ENCODE assay signal across 8 mouse cellular contexts in genomic region chr7:35080843-35081338, GRCm38 (mm10). TPM values are rescaled to one million over a fixed set of nuclear protein-coding genes. Genes with fewer than 3 reads are reported as not detected.
DNase-seq lines count a peak whose midpoint lies in the region; ATAC-seq and TF ChIP-seq lines count a peak whose summit lies in the region.

No protein-coding gene starts in this region.

- DNase-seq in neural tube, embryonic 11.5 days (ENCODE audit: low spot score): peak; percentile 21
- DNase-seq in embryonic facial prominence, embryonic 14.5 days (ENCODE audit: low spot score): peak; percentile 51
- peak; percentile 9 for DNase-seq in induced T-regulatory cell, adult 2 months (ENCODE audit: low read depth)
- DNase-seq in liver, embryonic 14.5 days (ENCODE audit: low read depth in 3 of 3, low spot score in 3 of 3): no peak
- peak; percentile 80 for DNase-seq in yolk sac, embryonic 10.5 days (ENCODE audit: low spot score)
- DNase-seq in left cerebral cortex, postnatal 14 days (ENCODE audit: low spot score in 2 of 2): no peak

- no peaks in the 10 kb centered on the region for H3K36me3 ChIP-seq in neural tube, embryonic 11.5 days (ENCODE audit: control insufficient read depth, insufficient read depth, low read length)
- H3K36me3 ChIP-seq in neural tube, embryonic 15.5 days: no peaks in the 10 kb centered on the region
- no peaks in the 10 kb centered on the region for H3K36me3 ChIP-seq in embryonic facial prominence, embryonic 14.5 days (ENCODE audit: control insufficient read depth, insufficient read depth, low read length)
- H3K36me3 ChIP-seq in liver, embryonic 14.5 days (replicated peaks; ENCODE audit: control insufficient read depth, insufficient read depth, low read depth): no peaks in the 10 kb centered on the region
- no peaks in the 10 kb centered on the region for H3K36me3 ChIP-seq in forebrain, embryonic 15.5 days

- H3K4me2 ChIP-seq in neural tube, embryonic 11.5 days (ENCODE audit: low read depth): no peak overlapping the region
- no peak overlapping the region for H3K4me2 ChIP-seq in neural tube, embryonic 15.5 days
- H3K4me2 ChIP-seq in embryonic facial prominence, embryonic 14.5 days (ENCODE audit: low read depth, low read length): peak overlapping the region; percentile 37
- peak overlapping the region; percentile 42 for H3K4me2 ChIP-seq in liver, embryonic 14.5 days (ENCODE audit: low read depth)
- H3K4me2 ChIP-seq in forebrain, embryonic 15.5 days (replicated peaks): no peak overlapping the region

- H3K4me3 ChIP-seq in neural tube, embryonic 11.5 days (ENCODE audit: low read depth, low read length): no peak overlapping the region
- H3K4me3 ChIP-seq in neural tube, embryonic 15.5 days (replicated peaks): no peak overlapping the region
- no peak overlapping the region for H3K4me3 ChIP-seq in embryonic facial prominence, embryonic 14.5 days (ENCODE audit: low read depth, low read length)
- peak overlapping the region; percentile 12; a peak in 3 of 4 replicates for H3K4me3 ChIP-seq in liver, embryonic 14.5 days (ENCODE audit: insufficient read depth in 1 of 2, low read depth in 2 of 2, low read length in 2 of 2)
- H3K4me3 ChIP-seq in forebrain, embryonic 15.5 days: no peak overlapping the region

- intact Hi-C loops in left cerebral cortex, postnatal 14 days (cut with DNase I): no loop called here

- no peak for ATAC-seq in neural tube, embryonic 11.5 days (ENCODE audit: insufficient read depth, low FRiP score, low TSS enrichment)
- ATAC-seq in neural tube, embryonic 15.5 days (ENCODE audit: low FRiP score): no peak
- ATAC-seq in embryonic facial prominence, embryonic 14.5 days (ENCODE audit: low read depth): no peak
- ATAC-seq in liver, embryonic 14.5 days (ENCODE audit: insufficient read depth): peak; percentile 35; the same call in 1 of the 2 replicates
- no peak for ATAC-seq in forebrain, embryonic 15.5 days (replicated peaks)

- no peak for TF ChIP-seq CTCF in liver, embryonic 14.5 days (IDR thresholded peaks at IDR 0.05; ENCODE audit: low read depth)

- no peak overlapping the region for H3K27ac ChIP-seq in neural tube, embryonic 11.5 days (ENCODE audit: low read depth, low read length)
- no peak overlapping the region for H3K27ac ChIP-seq in neural tube, embryonic 15.5 days (replicated peaks)
- peak overlapping the region; percentile 72 for H3K27ac ChIP-seq in embryonic facial prominence, embryonic 14.5 days (replicated peaks; ENCODE audit: low read depth, low read length)
- peak overlapping the region; percentile 20; the same call in 1 of the 2 replicates for H3K27ac ChIP-seq in liver, embryonic 14.5 days
- H3K27ac ChIP-seq in forebrain, embryonic 15.5 days (replicated peaks): no peak overlapping the region

- no peaks in the 10 kb centered on the region for H3K4me1 ChIP-seq in neural tube, embryonic 11.5 days (ENCODE audit: control insufficient read depth, insufficient read depth, low read length)
- peaks cover 6% of the 10 kb centered on the region for H3K4me1 ChIP-seq in neural tube, embryonic 15.5 days
- H3K4me1 ChIP-seq in embryonic facial prominence, embryonic 14.5 days (ENCODE audit: control insufficient read depth, insufficient read depth, low read length): peaks cover 21% of the 10 kb centered on the region
- peaks cover 0 to 9% of the 10 kb centered on the region in 2 experiments; a peak in 2 of 4 replicates for H3K4me1 ChIP-seq in liver, embryonic 14.5 days (replicated peaks; ENCODE audit: control insufficient read depth in 2 of 2, insufficient read depth in 2 of 2, low read length in 1 of 2)
- H3K4me1 ChIP-seq in forebrain, embryonic 15.5 days: no peaks in the 10 kb centered on the region; the same call in 1 of the 2 replicates

- no peaks in the 10 kb centered on the region for H3K9me3 ChIP-seq in neural tube, embryonic 11.5 days (ENCODE audit: control insufficient read depth, low read length)
- no peaks in the 10 kb centered on the region for H3K9me3 ChIP-seq in neural tube, embryonic 15.5 days (replicated peaks)
- H3K9me3 ChIP-seq in embryonic facial prominence, embryonic 14.5 days (ENCODE audit: control insufficient read depth, low read length): no peaks in the 10 kb centered on the region
- H3K9me3 ChIP-seq in liver, embryonic 14.5 days (ENCODE audit: control insufficient read depth, low read length): no peaks in the 10 kb centered on the region
- H3K9me3 ChIP-seq in forebrain, embryonic 15.5 days: no peaks in the 10 kb centered on the region

- 54% methylated on average over 10 of the region's 10 CpGs for WGBS in neural tube, embryonic 11.5 days
- WGBS in neural tube, embryonic 15.5 days: 58% methylated on average over 10 of the region's 10 CpGs
- 17% methylated on average over 10 of the region's 10 CpGs for WGBS in embryonic facial prominence, embryonic 14.5 days
- WGBS in liver, embryonic 14.5 days (ENCODE audit: insufficient replicate concordance): 7% methylated on average over 10 of the region's 10 CpGs
- 49% methylated on average over 10 of the region's 10 CpGs for WGBS in forebrain, embryonic 15.5 days

- H3K9ac ChIP-seq in neural tube, embryonic 11.5 days (ENCODE audit: low read length): no peak overlapping the region
- no peak overlapping the region for H3K9ac ChIP-seq in neural tube, embryonic 15.5 days (replicated peaks)
- H3K9ac ChIP-seq in embryonic facial prominence, embryonic 14.5 days (ENCODE audit: low read depth, low read length): peak overlapping the region; percentile 15; the same call in 1 of the 2 replicates
- peak overlapping the region; percentile 9; the same call in 1 of the 2 replicates for H3K9ac ChIP-seq in liver, embryonic 14.5 days (replicated peaks)
- H3K9ac ChIP-seq in forebrain, embryonic 15.5 days (replicated peaks): no peak overlapping the region

- no peak for TF ChIP-seq EP300 in liver, embryonic 14.5 days (IDR thresholded peaks at IDR 0.05; ENCODE audit: low read depth)

- no peaks in the 10 kb centered on the region for H3K27me3 ChIP-seq in neural tube, embryonic 11.5 days (ENCODE audit: control insufficient read depth, insufficient read depth, low read length)
- no peaks in the 10 kb centered on the region for H3K27me3 ChIP-seq in neural tube, embryonic 15.5 days (replicated peaks)
- H3K27me3 ChIP-seq in embryonic facial prominence, embryonic 14.5 days (replicated peaks; ENCODE audit: control insufficient read depth, insufficient read depth, low read length): no peaks in the 10 kb centered on the region
- no peaks in the 10 kb centered on the region for H3K27me3 ChIP-seq in liver, embryonic 14.5 days (ENCODE audit: control insufficient read depth, insufficient read depth, low read length)
- H3K27me3 ChIP-seq in forebrain, embryonic 15.5 days: no peaks in the 10 kb centered on the region

RNA-seq across cellular contexts. Expression of gene Cebpg, which starts 24.5 kb away (rescaled TPM):
- 34.8 and 37.5 TPM in 2 replicates for polyA plus RNA-seq in neural tube, embryonic 11.5 days (2014; fragmentation: Nextera tagmentation; extraction: Ambion mirVana)
- polyA plus RNA-seq in neural tube, embryonic 15.5 days (2015; fragmentation: Nextera tagmentation; extraction: Ambion mirVana): 27.5 and 29.5 TPM in 2 replicates
- 39.3 and 44.3 TPM in 2 replicates for polyA plus RNA-seq in embryonic facial prominence, embryonic 14.5 days (2014; fragmentation: Nextera tagmentation; extraction: Ambion mirVana)
- polyA plus RNA-seq in liver, embryonic 14.5 days (2012; rRNA removed): 4.7 and 9.2 TPM in 2 replicates
- polyA plus RNA-seq in liver, embryonic 14.5 days (2014; fragmentation: Nextera tagmentation; extraction: Ambion mirVana): 14.5 and 14.7 TPM in 2 replicates
- polyA plus RNA-seq in forebrain, embryonic 15.5 days (2015; fragmentation: Nextera tagmentation; extraction: Ambion mirVana): 54.0 and 54.6 TPM in 2 replicates
- total RNA-seq in left cerebral cortex, postnatal 14 days (2021): 10 to 100 TPM; 27.0 to 31.4 TPM

RNA-seq across cellular contexts. Expression of gene Cebpa, which starts 38.2 kb away (rescaled TPM):
- polyA plus RNA-seq in neural tube, embryonic 11.5 days (2014; fragmentation: Nextera tagmentation; extraction: Ambion mirVana): 0.20 and 0.62 TPM in 2 replicates
- polyA plus RNA-seq in neural tube, embryonic 15.5 days (2015; fragmentation: Nextera tagmentation; extraction: Ambion mirVana): 0.74 and 1.9 TPM in 2 replicates
- 8.7 and 10.9 TPM in 2 replicates for polyA plus RNA-seq in embryonic facial prominence, embryonic 14.5 days (2014; fragmentation: Nextera tagmentation; extraction: Ambion mirVana)
- polyA plus RNA-seq in liver, embryonic 14.5 days (2012; rRNA removed): 15.0 and 18.2 TPM in 2 replicates
- polyA plus RNA-seq in liver, embryonic 14.5 days (2014; fragmentation: Nextera tagmentation; extraction: Ambion mirVana): 6.5 and 7.1 TPM in 2 replicates
- 0.64 and 0.66 TPM in 2 replicates for polyA plus RNA-seq in forebrain, embryonic 15.5 days (2015; fragmentation: Nextera tagmentation; extraction: Ambion mirVana)
- 1 to 10 TPM; 6.2 to 7.3 TPM for total RNA-seq in left cerebral cortex, postnatal 14 days (2021)

Comparison
In these comparisons a context has a peak if more than half of its experiments do, and no peak if none do; other contexts are left out.
1. DNase-seq: peak in neural tube, embryonic 11.5 days (single experiment), embryonic facial prominence, embryonic 14.5 days (single experiment), induced T-regulatory cell, adult 2 months (single experiment) and yolk sac, embryonic 10.5 days (single experiment); none in liver, embryonic 14.5 days (0 of 3) and left cerebral cortex, postnatal 14 days (0 of 2).
2. H3K27ac ChIP-seq: peak in embryonic facial prominence, embryonic 14.5 days (single experiment) and liver, embryonic 14.5 days (single experiment); none in neural tube, embryonic 11.5 days (single experiment), neural tube, embryonic 15.5 days (single experiment) and forebrain, embryonic 15.5 days (single experiment).
3. H3K4me2 ChIP-seq: peak in embryonic facial prominence, embryonic 14.5 days (single experiment) and liver, embryonic 14.5 days (single experiment); none in neural tube, embryonic 11.5 days (single experiment), neural tube, embryonic 15.5 days (single experiment) and forebrain, embryonic 15.5 days (single experiment).
4. H3K4me3 ChIP-seq: peak in liver, embryonic 14.5 days (2 of 2); none in neural tube, embryonic 11.5 days (single experiment), neural tube, embryonic 15.5 days (single experiment), embryonic facial prominence, embryonic 14.5 days (single experiment) and forebrain, embryonic 15.5 days (single experiment).
5. H3K9ac ChIP-seq: peak in embryonic facial prominence, embryonic 14.5 days (single experiment) and liver, embryonic 14.5 days (single experiment); none in neural tube, embryonic 11.5 days (single experiment), neural tube, embryonic 15.5 days (single experiment) and forebrain, embryonic 15.5 days (single experiment).